Mouse (Mus musculus) neural tube, embryonic 13.5 days (tissue): ENCODE results near the gene Mrps18a. TPM values are rescaled to one million over a fixed set of nuclear protein-coding genes. Genes with fewer than 3 reads are reported as not detected.

ENCODE experiments used
- ATAC-seq: fragments of 200-750 bp; cut with Nextera tagmentation; 2 replicates; pipeline ENCODE4 v1.8.0; 2017; ENCODE audit warnings: low read depth, mild to moderate bottlenecking, moderate TSS enrichment, moderate library complexity
- H3K27ac ChIP-seq: fragments of 300-500 bp; sonication (generic); replicated peaks from 2 replicates; pipeline ENCODE4 v1.5.1; 2015; ENCODE audit warnings: moderate library complexity, mild to moderate bottlenecking, inconsistent platforms
- H3K27me3 ChIP-seq: fragments of 300-500 bp; sonication (generic); 2 replicates; pipeline ENCODE4 v1.6.1; 2015; ENCODE audit warnings: mild to moderate bottlenecking, inconsistent platforms
- H3K36me3 ChIP-seq: fragments of 300-500 bp; sonication (generic); 2 replicates; pipeline ENCODE4 v1.6.1; 2015; ENCODE audit warnings: mild to moderate bottlenecking, inconsistent platforms
- H3K4me1 ChIP-seq: fragments of 300-500 bp; sonication (generic); replicated peaks from 2 replicates; pipeline ENCODE4 v1.6.1; 2015; ENCODE audit warnings: inconsistent platforms
- H3K4me2 ChIP-seq: fragments of 300-500 bp; sonication (generic); 2 replicates; pipeline ENCODE4 v1.6.1; 2015; ENCODE audit warnings: inconsistent platforms, mild to moderate bottlenecking, moderate library complexity
- H3K4me3 ChIP-seq: fragments of 300-500 bp; sonication (generic); 2 replicates; pipeline ENCODE4 v1.5.1; 2015; ENCODE audit warnings: mild to moderate bottlenecking, inconsistent platforms
- H3K9ac ChIP-seq: fragments of 300-500 bp; sonication (generic); 2 replicates; pipeline ENCODE4 v1.6.1; 2015; ENCODE audit warnings: moderate library complexity, mild to moderate bottlenecking, inconsistent platforms
- H3K9me3 ChIP-seq: fragments of 300-500 bp; sonication (generic); 2 replicates; pipeline ENCODE4 v1.6.1; 2016; ENCODE audit warnings: inconsistent platforms
- WGBS: fragments of 180-500 bp; shearing (Covaris S2); methylation state at CpG from one replicate; pipeline ENCODE4 v1.1.7; 2015; 5-methylcytosine and 5-hydroxymethylcytosine counted together
- polyA plus RNA-seq: library from polyadenylated mRNA; unstranded; fragments of >200 nt; fragmentation: Nextera tagmentation; extraction: Ambion mirVana; gene quantifications from 2 replicates; pipeline ENCODE4 v1.2.1, GENCODE M21; 2015

The Mrps18a gene
- polyA plus RNA-seq, 1 experiment from 2014 or later = 154 TPM

DNA sequence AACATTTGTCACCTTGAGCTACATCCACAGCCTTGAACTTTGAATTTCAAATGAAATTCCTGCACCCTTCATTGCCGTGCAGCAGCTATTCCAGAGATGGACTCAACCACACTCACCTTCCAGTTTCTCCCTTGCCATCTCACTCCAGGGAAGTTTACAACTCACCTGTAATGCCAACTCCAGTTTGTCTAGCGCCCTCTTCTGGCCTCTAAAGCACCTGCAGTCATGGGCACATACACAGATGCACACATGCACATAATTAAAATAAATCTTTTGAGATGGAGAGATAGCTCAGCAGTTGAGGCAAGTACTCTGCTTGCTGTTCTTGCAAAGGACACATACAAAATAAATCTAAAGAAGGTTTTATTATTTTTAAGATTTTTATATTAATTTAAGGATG is 31.7 kb upstream of the Mrps18a start:
- Histone ChIP-seq H3K4me1 (peaks cover 33% of the 10 kb centered on the region), H3K36me3 (no peaks in the 10 kb centered on the region), H3K4me3 (no peak overlapping the region), H3K4me2 (no peak overlapping the region), H3K9me3 (no peaks in the 10 kb centered on the region), H3K9ac (no peak overlapping the region), H3K27me3 (no peaks in the 10 kb centered on the region), H3K27ac (no peak overlapping the region)
- ATAC-seq = no peak
- 75% methylated on average over 2 of the region's 2 CpGs for WGBS

DNA sequence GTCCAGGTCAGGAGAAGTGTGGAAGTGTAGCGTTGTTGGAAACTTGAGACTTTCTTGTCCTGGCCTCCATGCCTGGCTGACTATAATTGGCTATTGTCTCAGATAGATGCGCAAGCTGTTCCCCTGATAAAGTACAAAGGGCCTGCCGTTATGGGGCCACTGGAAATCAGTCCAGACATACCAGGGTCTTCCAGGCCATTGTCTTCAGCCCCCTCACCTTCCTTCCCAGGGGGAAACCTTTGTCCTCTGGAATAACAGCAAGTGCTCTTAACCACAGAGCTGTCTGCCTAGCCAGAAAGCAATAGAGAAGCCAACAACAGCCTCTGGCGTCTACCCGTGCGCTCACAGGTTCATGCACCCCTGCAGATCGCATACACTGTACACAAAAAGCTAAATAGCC is 30.4 kb upstream of the Mrps18a start:
- Histone ChIP-seq H3K27ac (no peak overlapping the region), H3K4me1 (peaks cover 34% of the 10 kb centered on the region), H3K9ac (no peak overlapping the region), H3K27me3 (no peaks in the 10 kb centered on the region), H3K4me2 (no peak overlapping the region), H3K9me3 (no peaks in the 10 kb centered on the region), H3K4me3 (no peak overlapping the region), H3K36me3 (no peaks in the 10 kb centered on the region)
- WGBS = 22% methylated on average over 7 of the region's 7 CpGs
- ATAC-seq = no peak

DNA sequence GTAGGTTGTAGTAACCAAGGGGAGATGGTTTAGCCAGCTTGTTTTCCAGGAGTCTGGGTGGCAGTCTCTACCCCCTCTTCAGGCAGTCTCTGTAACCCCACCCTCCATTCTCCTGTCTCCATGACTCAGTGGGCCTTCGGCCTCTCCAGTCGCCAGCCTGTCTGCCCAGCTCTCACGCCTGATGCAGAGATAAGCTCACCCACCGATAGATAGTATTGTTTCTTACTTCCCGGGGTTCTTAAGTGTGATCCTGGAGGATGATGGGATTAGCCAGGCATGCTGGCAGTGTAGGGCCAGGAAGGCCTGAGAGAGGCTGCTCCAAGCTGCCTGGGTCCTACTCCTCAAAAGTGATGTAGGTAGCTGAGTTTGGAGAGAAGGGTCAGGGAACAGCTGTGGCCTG is 29.7 kb upstream of the Mrps18a start:
- ATAC-seq = no peak
- no peaks in the 10 kb centered on the region for H3K9me3 ChIP-seq
- no peaks in the 10 kb centered on the region for H3K36me3 ChIP-seq
- no peak overlapping the region for H3K4me3 ChIP-seq
- no peaks in the 10 kb centered on the region for H3K27me3 ChIP-seq
- H3K4me2 ChIP-seq = no peak overlapping the region
- no peak overlapping the region for H3K9ac ChIP-seq
- H3K27ac ChIP-seq = no peak overlapping the region
- 64% methylated on average over 5 of the region's 5 CpGs for WGBS
- peaks cover 34% of the 10 kb centered on the region for H3K4me1 ChIP-seq

DNA sequence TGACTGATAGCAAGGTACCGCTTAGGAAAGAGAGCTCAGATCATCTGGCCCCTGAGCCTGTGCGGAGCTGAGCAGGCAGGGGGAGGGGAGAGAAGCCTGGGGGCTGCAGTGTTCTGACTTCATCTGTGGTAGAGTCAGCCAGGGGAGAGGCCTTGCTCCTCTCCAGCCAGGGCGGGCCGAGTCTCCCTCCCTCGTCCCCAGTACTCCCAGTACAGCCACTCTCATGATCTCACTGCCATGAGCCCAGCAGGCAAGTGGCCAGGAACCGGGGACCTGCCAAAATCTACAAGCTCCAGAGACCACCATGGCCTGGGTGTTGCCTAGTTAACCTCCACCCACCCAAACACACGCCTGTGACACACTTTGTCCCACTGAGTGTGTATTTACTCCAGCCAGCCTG is 29.1 kb upstream of the Mrps18a start:
- H3K27ac ChIP-seq = no peak overlapping the region
- 64% methylated on average over 7 of the region's 7 CpGs for WGBS
- H3K27me3 ChIP-seq = no peaks in the 10 kb centered on the region
- H3K4me3 ChIP-seq = no peak overlapping the region
- H3K9me3 ChIP-seq = no peaks in the 10 kb centered on the region
- H3K4me2 ChIP-seq = no peak overlapping the region
- no peaks in the 10 kb centered on the region for H3K36me3 ChIP-seq
- peaks cover 40% of the 10 kb centered on the region for H3K4me1 ChIP-seq
- ATAC-seq = no peak
- H3K9ac ChIP-seq = peak overlapping the region; percentile 12; the same call in 1 of the 2 replicates

DNA sequence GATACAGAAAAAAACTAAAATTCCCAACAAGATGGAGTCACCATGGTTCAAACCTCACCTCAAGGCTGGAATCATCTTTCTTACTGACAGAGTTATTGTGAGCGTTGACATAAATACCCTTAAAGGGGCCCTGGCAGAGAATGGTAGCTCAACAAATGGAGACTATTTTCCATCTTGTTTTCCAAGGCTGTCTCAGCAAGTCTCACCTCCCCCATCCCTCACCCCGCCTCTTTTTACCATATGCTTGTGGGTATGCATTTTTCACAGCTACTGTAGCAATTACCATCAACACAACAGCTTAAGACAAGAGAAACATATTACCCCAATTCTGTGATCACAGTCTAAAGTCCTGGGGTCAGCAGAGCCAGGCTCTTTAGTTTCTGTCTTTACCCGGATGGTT is 27.4 kb upstream of the Mrps18a start:
- H3K27me3 ChIP-seq = no peaks in the 10 kb centered on the region
- no peak overlapping the region for H3K4me3 ChIP-seq
- peak overlapping the region; percentile 33; the same call in 1 of the 2 replicates for H3K4me2 ChIP-seq
- H3K27ac ChIP-seq = 0 out of 2 replicates have a peak overlapping the region, but pooled peaks have one; percentile 82
- no peaks in the 10 kb centered on the region for H3K36me3 ChIP-seq
- no peak overlapping the region for H3K9ac ChIP-seq
- no peaks in the 10 kb centered on the region for H3K9me3 ChIP-seq
- H3K4me1 ChIP-seq = peaks cover 43% of the 10 kb centered on the region
- ATAC-seq = no peak
- WGBS = 90% methylated on average over 3 of the region's 3 CpGs

DNA sequence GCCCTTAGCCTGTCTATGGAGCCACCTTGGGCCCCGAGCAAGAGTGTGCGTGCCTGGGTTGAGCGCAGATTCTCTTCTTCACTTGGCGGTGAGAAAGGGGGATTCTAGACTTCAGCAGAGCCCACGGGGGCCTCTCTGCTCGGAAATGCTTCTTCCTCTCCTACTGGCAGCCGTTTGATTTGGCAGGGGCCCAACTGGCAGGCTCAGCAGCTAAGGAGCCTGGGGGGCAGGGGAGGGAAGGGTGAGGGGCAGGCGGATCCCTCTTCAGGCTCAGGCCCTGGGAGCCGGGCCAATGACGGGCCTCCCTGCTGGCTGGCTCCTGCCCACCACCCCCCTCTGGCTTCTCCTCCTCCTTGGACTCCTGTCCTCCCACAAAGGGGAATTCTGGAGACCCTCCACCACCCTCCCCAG is 26.7 kb upstream of the Mrps18a start:
- Histone ChIP-seq H3K9ac (0 out of 2 replicates have a peak overlapping the region, but pooled peaks have one; percentile 1), H3K27me3 (no peaks in the 10 kb centered on the region), H3K36me3 (no peaks in the 10 kb centered on the region), H3K4me1 (peaks cover 43% of the 10 kb centered on the region), H3K4me2 (peak overlapping the region; percentile 33), H3K27ac (peak overlapping the region; percentile 82), H3K4me3 (0 out of 2 replicates have a peak overlapping the region, but pooled peaks have one; percentile 3), H3K9me3 (no peaks in the 10 kb centered on the region)
- WGBS = 15% methylated on average over 10 of the region's 10 CpGs
- peak; percentile 92 for ATAC-seq

DNA sequence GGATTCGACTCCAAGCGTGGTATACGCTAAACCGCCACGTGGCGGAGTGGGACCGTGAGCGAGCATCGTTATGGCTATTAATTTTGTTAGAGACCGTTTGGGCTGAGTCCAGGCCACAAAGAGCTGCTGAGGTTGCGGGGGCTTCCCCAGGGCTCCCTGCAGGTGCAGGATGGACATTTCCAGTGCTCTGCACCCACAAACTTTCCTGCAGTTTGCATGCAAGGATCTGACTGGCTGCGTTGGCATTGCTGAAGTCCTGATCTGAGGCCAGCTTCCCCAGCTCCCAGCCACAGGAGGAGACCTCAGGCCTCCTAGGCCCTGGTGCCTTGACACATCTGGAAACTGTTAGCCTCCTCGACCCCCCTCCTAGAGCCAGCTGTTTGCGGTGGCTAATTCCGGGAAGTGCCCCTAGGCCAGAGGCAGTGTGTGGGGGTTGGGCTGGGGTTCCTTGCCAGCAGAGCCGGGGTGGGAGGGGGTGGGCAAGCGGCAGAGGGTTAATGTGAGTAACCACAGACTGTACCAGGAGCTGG is 24.4 kb upstream of the Mrps18a start:
- H3K27ac ChIP-seq = no peak overlapping the region
- H3K9me3 ChIP-seq = no peaks in the 10 kb centered on the region
- no peak for ATAC-seq
- peaks cover 34% of the 10 kb centered on the region for H3K4me1 ChIP-seq
- no peaks in the 10 kb centered on the region for H3K27me3 ChIP-seq
- no peak overlapping the region for H3K4me2 ChIP-seq
- no peak overlapping the region for H3K4me3 ChIP-seq
- WGBS = 50% methylated on average over 17 of the region's 17 CpGs
- no peaks in the 10 kb centered on the region for H3K36me3 ChIP-seq
- no peak overlapping the region for H3K9ac ChIP-seq

DNA sequence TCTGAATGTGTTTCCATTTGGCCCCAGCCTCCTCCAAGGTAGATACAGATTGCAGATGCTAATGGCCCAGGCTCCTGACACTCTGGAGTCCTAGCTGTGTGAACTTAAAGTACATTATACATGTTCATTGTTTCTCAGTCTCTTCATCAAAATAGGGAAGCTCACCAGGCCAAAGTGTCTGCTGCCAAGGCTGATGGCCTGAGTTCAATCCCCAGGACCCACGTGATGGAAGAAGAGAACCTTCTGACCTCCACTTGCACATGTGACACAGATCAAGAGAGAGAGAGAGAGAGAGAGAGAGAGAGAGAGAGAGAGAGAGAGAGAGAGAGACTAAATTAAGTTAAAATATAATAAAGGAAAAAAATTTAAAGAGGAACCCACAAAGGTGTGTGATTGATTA is 19.4 kb upstream of the Mrps18a start:
- WGBS = 96% methylated on average over 1 of the region's 1 CpGs
- no peak for ATAC-seq
- Histone ChIP-seq H3K4me3 (no peak overlapping the region), H3K36me3 (no peaks in the 10 kb centered on the region), H3K9me3 (no peaks in the 10 kb centered on the region), H3K4me1 (peaks cover 6% of the 10 kb centered on the region), H3K9ac (no peak overlapping the region), H3K27ac (no peak overlapping the region), H3K4me2 (no peak overlapping the region), H3K27me3 (no peaks in the 10 kb centered on the region)

DNA sequence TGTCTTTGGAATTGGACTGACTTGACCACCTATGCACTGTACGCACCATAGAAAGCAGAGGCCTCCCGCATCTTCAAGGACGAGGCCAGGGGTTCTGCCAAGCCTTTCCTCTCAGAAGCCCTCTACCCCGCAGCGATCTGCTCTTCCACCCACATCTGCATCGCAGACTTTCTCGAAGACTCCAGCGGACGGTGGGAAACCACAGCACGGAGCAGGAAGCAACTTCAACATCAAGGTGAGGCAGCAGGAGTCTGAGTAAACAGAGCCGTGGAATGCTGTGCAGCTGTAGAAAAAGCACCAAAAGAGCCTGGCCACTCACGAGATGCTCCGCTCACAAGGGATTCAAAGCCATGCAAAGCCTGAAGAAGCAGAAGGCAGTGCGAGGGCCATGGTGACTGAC is 18.9 kb upstream of the Mrps18a start:
- H3K36me3 ChIP-seq = no peaks in the 10 kb centered on the region
- H3K9me3 ChIP-seq = no peaks in the 10 kb centered on the region
- H3K9ac ChIP-seq = no peak overlapping the region
- no peak overlapping the region for H3K4me2 ChIP-seq
- H3K4me1 ChIP-seq = 0 out of 2 replicates have a peak, but pooled peaks cover under 1% of the 10 kb centered on the region
- no peak overlapping the region for H3K4me3 ChIP-seq
- H3K27ac ChIP-seq = no peak overlapping the region
- 80% methylated on average over 14 of the region's 14 CpGs for WGBS
- no peak for ATAC-seq
- no peaks in the 10 kb centered on the region for H3K27me3 ChIP-seq

DNA sequence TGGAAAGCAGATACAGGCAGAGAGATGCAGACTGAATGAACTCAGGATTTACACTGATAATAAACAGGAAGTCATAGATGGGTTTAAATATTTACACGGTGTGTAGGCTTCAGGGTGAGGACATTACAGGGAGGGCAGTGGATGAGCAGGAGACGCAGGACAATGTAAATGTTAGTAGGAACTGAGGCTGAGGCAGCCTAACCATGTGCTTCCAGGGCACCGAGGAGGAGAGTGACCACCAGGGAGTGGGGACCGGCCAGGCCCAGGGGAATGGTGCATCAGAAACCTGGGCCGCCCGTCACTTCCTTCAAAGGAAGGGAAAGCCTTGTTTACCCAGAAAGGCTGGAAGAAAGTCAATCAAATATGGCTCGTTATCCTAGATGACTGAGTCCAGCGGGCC is 12.3 kb upstream of the Mrps18a start:
- 65% methylated on average over 8 of the region's 8 CpGs for WGBS
- H3K9me3 ChIP-seq = no peaks in the 10 kb centered on the region
- no peak overlapping the region for H3K4me3 ChIP-seq
- no peak for ATAC-seq
- H3K27me3 ChIP-seq = no peaks in the 10 kb centered on the region
- H3K4me1 ChIP-seq = no peaks in the 10 kb centered on the region
- H3K4me2 ChIP-seq = no peak overlapping the region
- H3K27ac ChIP-seq = no peak overlapping the region
- no peak overlapping the region for H3K9ac ChIP-seq
- no peaks in the 10 kb centered on the region for H3K36me3 ChIP-seq

DNA sequence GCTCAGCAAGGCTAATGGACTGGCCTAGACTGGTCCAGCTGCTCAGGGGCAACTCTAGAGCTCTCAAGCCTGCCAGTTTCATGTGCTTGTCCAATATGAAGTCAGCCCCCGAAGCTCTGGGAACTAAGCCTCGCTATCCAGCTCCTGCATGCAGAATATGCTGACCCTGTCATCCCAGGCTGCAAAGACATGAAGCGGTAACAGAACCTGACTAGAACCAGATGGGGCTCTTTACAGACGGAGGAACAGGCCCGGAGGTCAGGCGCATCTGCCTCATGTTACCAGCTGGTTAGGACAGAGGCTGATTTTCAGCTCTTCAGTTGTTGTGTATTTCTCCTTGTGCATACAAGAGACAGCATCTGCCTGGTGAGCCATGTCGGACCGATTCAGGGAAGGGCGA is 8.9 kb upstream of the Mrps18a start:
- Histone ChIP-seq H3K9me3 (no peaks in the 10 kb centered on the region), H3K4me2 (no peak overlapping the region), H3K9ac (no peak overlapping the region), H3K36me3 (no peaks in the 10 kb centered on the region), H3K4me1 (no peaks in the 10 kb centered on the region), H3K27ac (no peak overlapping the region), H3K4me3 (no peak overlapping the region), H3K27me3 (0 out of 2 replicates have a peak, but pooled peaks cover 6% of the 10 kb centered on the region)
- no peak for ATAC-seq
- WGBS = 75% methylated on average over 9 of the region's 9 CpGs

DNA sequence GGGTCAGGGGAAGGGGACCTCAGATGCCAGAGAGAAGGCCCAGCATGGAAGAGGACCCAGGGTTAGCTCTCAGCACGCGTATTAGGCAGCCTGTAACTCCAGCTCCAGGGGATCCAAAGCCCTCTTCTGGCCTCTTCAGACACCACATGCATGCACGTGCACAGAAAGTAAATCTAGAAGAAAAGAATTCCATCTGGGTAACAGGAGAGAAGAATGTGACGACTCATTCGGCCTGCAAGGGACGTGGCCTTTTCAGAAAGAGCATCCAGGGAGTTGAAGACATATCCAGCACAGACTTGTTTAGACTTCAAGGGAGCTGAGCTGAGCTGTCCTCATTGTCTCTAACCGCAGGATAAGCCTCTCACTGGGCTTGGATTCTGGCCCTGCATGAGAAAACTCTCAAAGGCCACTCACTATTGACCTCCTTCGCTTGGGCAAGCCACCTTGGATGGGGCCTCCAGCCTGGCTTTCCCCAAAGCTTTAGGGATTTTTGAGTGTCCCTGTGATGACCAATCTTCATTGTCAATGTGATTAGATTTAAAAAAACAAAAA is 8.1 kb upstream of the Mrps18a start:
- H3K36me3 ChIP-seq = no peaks in the 10 kb centered on the region
- no peak overlapping the region for H3K4me3 ChIP-seq
- no peaks in the 10 kb centered on the region for H3K4me1 ChIP-seq
- WGBS = 59% methylated on average over 8 of the region's 8 CpGs
- ATAC-seq = no peak
- no peak overlapping the region for H3K27ac ChIP-seq
- no peaks in the 10 kb centered on the region for H3K9me3 ChIP-seq
- no peak overlapping the region for H3K4me2 ChIP-seq
- H3K27me3 ChIP-seq = peaks cover 11% of the 10 kb centered on the region; the same call in 1 of the 2 replicates
- no peak overlapping the region for H3K9ac ChIP-seq

DNA sequence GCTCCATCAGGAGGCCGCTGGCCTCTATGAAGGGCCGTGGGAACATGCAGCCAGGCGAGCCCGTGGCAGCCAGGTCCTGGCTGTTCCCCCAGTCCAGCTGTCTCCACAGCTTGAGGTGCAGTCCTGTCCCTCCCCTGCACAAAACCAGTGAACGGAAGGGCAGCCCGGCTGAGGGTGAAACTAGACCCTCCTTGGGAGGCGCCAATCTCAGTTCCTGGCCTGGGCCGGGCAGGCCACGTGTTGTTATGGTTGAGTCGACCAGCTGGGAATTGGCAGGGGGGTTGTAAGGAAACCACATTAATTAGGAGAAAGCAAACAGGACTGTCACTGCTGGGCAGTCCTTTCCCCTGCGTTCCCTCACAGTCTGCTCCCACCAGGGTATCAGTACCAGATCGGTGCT is 6.3 kb upstream of the Mrps18a start:
- H3K9me3 ChIP-seq = no peaks in the 10 kb centered on the region
- no peaks in the 10 kb centered on the region for H3K4me1 ChIP-seq
- H3K36me3 ChIP-seq = no peaks in the 10 kb centered on the region
- ATAC-seq = no peak
- H3K9ac ChIP-seq = no peak overlapping the region
- no peak overlapping the region for H3K27ac ChIP-seq
- 45% methylated on average over 12 of the region's 12 CpGs for WGBS
- peaks cover 24% of the 10 kb centered on the region for H3K27me3 ChIP-seq
- no peak overlapping the region for H3K4me3 ChIP-seq
- 0 out of 2 replicates have a peak overlapping the region, but pooled peaks have one; percentile 7 for H3K4me2 ChIP-seq
